Mouse (Mus musculus) urinary bladder, postnatal 10 days (tissue): ENCODE data around the gene Acot6.
"Not testable (repeated sequence)": the region's sequence is repeated elsewhere in the genome, so short reads cannot be mapped to it uniquely, and the experiment has no call there.

Experiments used
- DNase-seq: peaks from one replicate; pipeline ENCODE4 v3.0.0; 2022; ENCODE audit warnings: low spot score

The Acot6 gene

GRCm38 (mm10) chr12:84100604-84101492 is at the start of gene Acot6:
Gene Acot6, plus strand, starts transcription at chr12:84100654.
- DNase-seq, result not testable (repeated sequence)

- not testable (repeated sequence) for DNase-seq
Measured at GRCm38 (mm10) chr12:84050744-84051143, 49.7 kb upstream of the Acot6 start.

- no peak for DNase-seq
Measured at GRCm38 (mm10) chr12:84051937-84052474, 48.4 kb upstream of the Acot6 start, which contains the start of gene Acot3. Gene Acot3, plus strand, starts transcription at chr12:84052144.

- no peak for DNase-seq
Measured at GRCm38 (mm10) chr12:84052609-84053008, 47.8 kb upstream of the Acot6 start.

- no peak for DNase-seq
Measured at GRCm38 (mm10) chr12:84053173-84053572, 47.3 kb upstream of the Acot6 start.

- DNase-seq, result no peak
Measured at GRCm38 (mm10) chr12:84053679-84054391, 46.6 kb upstream of the Acot6 start.

- no peak for DNase-seq
Measured at GRCm38 (mm10) chr12:84060946-84061345, 39.5 kb upstream of the Acot6 start.

- no peak for DNase-seq
Measured at GRCm38 (mm10) chr12:84062336-84062735, 38.1 kb upstream of the Acot6 start.

GRCm38 (mm10) chr12:84063228-84063627 is 37.2 kb upstream of the Acot6 start:
- DNase-seq, result no peak

GRCm38 (mm10) chr12:84063833-84064232 is 36.6 kb upstream of the Acot6 start:
- DNase-seq, result no peak

GRCm38 (mm10) chr12:84064621-84065020 is 35.8 kb upstream of the Acot6 start:
- no peak for DNase-seq

- DNase-seq, result no peak
Measured at GRCm38 (mm10) chr12:84067752-84068151, 32.7 kb upstream of the Acot6 start.

- DNase-seq, result no peak
Measured at GRCm38 (mm10) chr12:84068296-84068695, 32.2 kb upstream of the Acot6 start.

GRCm38 (mm10) chr12:84068986-84069385 is 31.5 kb upstream of the Acot6 start, which contains the start of gene Acot5:
Gene Acot5, plus strand, starts transcription at chr12:84069325.
- no peak for DNase-seq

GRCm38 (mm10) chr12:84069582-84069981 is 30.9 kb upstream of the Acot6 start:
- DNase-seq, result not testable (repeated sequence)

GRCm38 (mm10) chr12:84071696-84072095 is 28.8 kb upstream of the Acot6 start:
- DNase-seq, result no peak

GRCm38 (mm10) chr12:84077371-84077990 is 23.0 kb upstream of the Acot6 start:
- no peak for DNase-seq

- DNase-seq, result no peak
Measured at GRCm38 (mm10) chr12:84083842-84084241, 16.6 kb upstream of the Acot6 start.

GRCm38 (mm10) chr12:84084581-84084980 is 15.9 kb upstream of the Acot6 start:
- DNase-seq, result no peak

GRCm38 (mm10) chr12:84094666-84095065 is 5.8 kb upstream of the Acot6 start:
- not testable (repeated sequence) for DNase-seq

- no peak for DNase-seq
Measured at GRCm38 (mm10) chr12:84099605-84100004, 849 bp upstream of the Acot6 start.

- DNase-seq, result no peak
Measured at GRCm38 (mm10) chr12:84100071-84100470, 383 bp upstream of the Acot6 start.
